Mouse (Mus musculus): ENCODE measurements at regions not wholly inside any gene's neighbourhood (a gene's known extent, or its start where the extent isn't known, plus 50 kb on each side); places are given as distances from the start of the nearest gene placed in this dataset.

- 56% methylated on average over 4 of the region's 4 CpGs for WGBS
- Histone ChIP-seq H3K36me3 (ENCODE audit: control insufficient read depth, insufficient read depth, low read length) (no peaks in the 10 kb centered on the region), H3K9me3 (replicated peaks; ENCODE audit: control insufficient read depth, low read length) (no peaks in the 10 kb centered on the region), H3K27ac (ENCODE audit: low read length) (no peak overlapping the region), H3K4me2 (ENCODE audit: low read depth, low read length) (no peak overlapping the region), H3K27me3 (ENCODE audit: control insufficient read depth, insufficient read depth, low read length) (no peaks in the 10 kb centered on the region), H3K4me3 (replicated peaks; ENCODE audit: low read length) (no peak overlapping the region), H3K4me1 (ENCODE audit: control insufficient read depth, insufficient read depth, low read length) (no peaks in the 10 kb centered on the region), H3K9ac (ENCODE audit: low read length) (no peak overlapping the region)
- 0 out of 2 replicates have a peak, but pooled peaks have one; percentile 17 for ATAC-seq (ENCODE audit: insufficient read depth, low FRiP score)
Observed at GRCm38 (mm10) chrX:164589874-164590273, 83.7 kb downstream of the Asb9 start.
